Mouse (Mus musculus) spleen, adult 2 months (tissue): Measurements from ENCODE around the gene Plxna4.

Experiments
- CTCF ChIP-seq: fragments of 200-500 bp; IDR thresholded peaks from 2 replicates; pipeline ENCODE4 v1.5.1; 2011; ENCODE audit warnings: mild to moderate bottlenecking, inconsistent platforms; ENCODE audit not compliant: insufficient read depth, insufficient read length, insufficient replicate concordance; ENCODE audit errors: extremely low read depth
- POLR2A ChIP-seq: fragments of 200-500 bp; IDR thresholded peaks from 2 replicates; pipeline ENCODE4 v1.6.1; 2011; ENCODE audit warnings: low read depth, low read length, inconsistent platforms

DNA sequence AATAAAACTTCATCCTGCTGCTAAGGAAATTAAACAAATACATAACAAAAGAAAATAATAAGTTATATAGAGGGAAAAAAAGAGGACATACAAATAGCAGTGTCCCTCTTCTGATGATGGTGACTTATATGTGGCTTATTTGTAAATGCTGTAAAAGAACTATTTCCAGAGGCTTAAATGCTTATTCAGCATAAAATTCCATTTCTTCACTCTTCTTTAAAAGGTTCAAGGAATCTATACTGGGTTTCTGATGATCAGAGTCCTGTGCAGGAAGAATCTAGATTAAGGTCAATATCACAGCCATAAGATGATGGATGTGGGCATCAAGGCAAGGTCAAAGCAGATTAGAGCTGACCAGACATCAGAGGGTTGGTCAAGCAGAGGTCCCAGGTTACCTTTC lies 306.5 kb downstream of the Plxna4 start:
- TF ChIP-seq CTCF (no peak), POLR2A (no peak)
